Mouse (Mus musculus): ENCODE data around the gene Surf1. TPM values are rescaled to one million over a fixed set of nuclear protein-coding genes. Genes with fewer than 3 reads are reported as not detected.

Gene Surf1
- total RNA-seq, 2 experiments from 2014 or later = 96.6 to 97.2 TPM

DNA sequence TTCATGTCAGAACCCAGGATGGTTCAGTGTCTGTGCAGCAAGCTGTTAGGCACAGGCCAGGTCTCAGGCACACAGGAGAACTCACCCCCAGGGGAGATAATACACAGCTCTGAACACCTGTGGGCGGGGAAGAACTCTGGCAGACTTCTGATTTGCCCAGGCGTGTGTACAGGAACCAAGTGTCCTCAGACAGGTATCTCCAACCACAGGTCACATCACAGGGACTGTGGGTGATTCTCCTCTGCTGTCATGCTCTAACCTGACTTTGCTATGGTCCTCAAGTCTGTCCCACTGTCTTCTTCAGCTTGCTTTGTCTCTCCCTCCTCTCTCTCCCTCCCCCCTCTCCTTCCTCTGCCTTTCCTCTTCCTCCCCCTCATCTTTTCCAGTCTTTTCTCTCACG is 51.5 kb downstream of the Surf1 start, which contains the start of gene Abo:
TSS of gene Abo (minus strand) at position 101 of the 400 bp plus-strand sequence.
- no peak within 1 kb of the TSS for H3K27ac ChIP-seq
- intact Hi-C loops (cut with DNase I) = no loop called here
- DNase-seq (ENCODE audit: extremely low spot score in 1 of 2, low spot score in 2 of 2) = no peak
- no peak within 1 kb of the TSS for H3K4me3 ChIP-seq
- no peak for TF ChIP-seq CTCF (IDR thresholded peaks at IDR 0.05)

Other genes with a start within 250 kb of the Surf1 start
- not detected for gene Lcn4, start 245.2 kb downstream of the Surf1 start, total RNA-seq (2021)
- gene Abo, start 51.6 kb downstream of the Surf1 start, total RNA-seq (2021) = not detected
- 10 to 100 TPM; 25.4 to 27.3 TPM for gene Surf6, start 13.7 kb downstream of the Surf1 start, total RNA-seq (2021)
- gene Med22, start 5.9 kb downstream of the Surf1 start, total RNA-seq (2021) = 10 to 100 TPM; 44.5 to 46.6 TPM
- gene Rpl7a, start 5.8 kb downstream of the Surf1 start, total RNA-seq (2021) = 100 to 1,000 TPM; 208 to 232 TPM
- gene Surf2, start 163 bp downstream of the Surf1 start, total RNA-seq (2021) = 10 to 100 TPM; 37.8 to 37.9 TPM
- gene Surf4, start 17.4 kb upstream of the Surf1 start, total RNA-seq (2021) = 10 to 100 TPM; 46.6 to 50.0 TPM
- gene Stkld1, start 17.5 kb upstream of the Surf1 start, total RNA-seq (2021) = under 1 TPM in 1 of 2 experiments, not detected in 1; 0.37 TPM
- 10 to 100 TPM; 60.1 to 69.6 TPM for gene Rexo4, start 47.9 kb upstream of the Surf1 start, total RNA-seq (2021)
- gene Adamts13, start 56.9 kb upstream of the Surf1 start, total RNA-seq (2021) = 1 to 10 TPM; 1.8 to 2.3 TPM
- 10 to 100 TPM; 46.3 to 48.2 TPM for gene Cacfd1, start 93.4 kb upstream of the Surf1 start, total RNA-seq (2021)
- 10 to 100 TPM; 28.9 to 29.1 TPM for gene Slc2a6, start 111.5 kb upstream of the Surf1 start, total RNA-seq (2021)
- under 1 TPM in 1 of 2 experiments, not detected in 1; 0.75 TPM for gene Mymk, start 155.6 kb upstream of the Surf1 start, total RNA-seq (2021)
- gene Adamtsl2, start 162.8 kb upstream of the Surf1 start, total RNA-seq (2021) = 10 to 100 TPM; 16.2 to 21.4 TPM
- gene Fam163b, start 226.0 kb upstream of the Surf1 start, total RNA-seq (2021) = 100 to 1,000 TPM; 103 to 109 TPM
- gene Dbh, start 248.7 kb upstream of the Surf1 start, total RNA-seq (2021) = under 1 TPM; 0.23 to 0.30 TPM

Data from left cerebral cortex, adult 2 months (tissue).